Mouse (Mus musculus): Measurements from ENCODE around the gene Cfi. TPM values are rescaled to one million over a fixed set of nuclear protein-coding genes. Genes with fewer than 3 reads are reported as not detected.

Gene Cfi
- polyA plus RNA-seq, 2 experiments, result 90.4 to 153 TPM

DNA sequence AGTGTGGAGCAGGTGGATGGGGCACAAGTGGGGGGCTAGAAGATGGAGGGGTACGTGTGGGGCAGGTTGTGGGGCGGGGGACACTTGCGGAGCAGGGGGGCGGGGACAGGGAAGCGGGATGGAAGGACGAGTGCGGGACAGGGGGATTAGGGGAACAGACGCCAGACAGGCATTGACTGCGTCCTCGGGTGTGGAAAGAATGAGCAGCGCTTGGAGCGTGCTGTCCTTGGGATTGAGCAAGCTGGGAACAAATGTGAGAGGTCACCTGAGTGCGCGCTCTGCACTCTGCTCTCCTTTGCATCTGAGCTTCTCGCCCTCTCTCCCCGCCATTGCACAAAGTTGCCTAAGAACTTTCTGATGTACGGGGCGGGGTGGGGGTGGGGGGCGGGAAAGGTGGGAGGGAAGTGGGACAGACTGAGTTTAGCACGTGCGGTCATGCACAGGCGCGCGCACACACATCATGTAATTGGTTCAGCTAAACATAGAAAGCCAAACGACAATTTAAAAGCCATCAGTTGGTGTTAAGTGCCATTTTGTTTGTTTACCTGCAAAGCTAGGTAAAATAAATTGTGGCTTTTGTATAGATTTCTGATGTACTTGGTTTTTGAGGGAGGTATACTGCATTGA is 43.6 kb downstream of the Cfi start:
- H3K27ac ChIP-seq, result peak overlapping the region; percentile 36
- no peaks in the 10 kb centered on the region for H3K27me3 ChIP-seq (ENCODE audit: control insufficient read depth, insufficient read depth, low read length)
- DNase-seq (ENCODE audit: low read depth in 3 of 3, low spot score in 3 of 3), result peak in 2 of 3 experiments; percentile 45 to 48
- H3K4me2 ChIP-seq (ENCODE audit: low read depth), result peak overlapping the region; percentile 88
- H3K4me3 ChIP-seq (ENCODE audit: insufficient read depth in 1 of 2, low read depth in 2 of 2, low read length in 2 of 2), result peak overlapping the region; percentile 73 to 74
- under 1% methylated on average over 25 of the region's 25 CpGs for WGBS (ENCODE audit: insufficient replicate concordance)
- H3K4me1 ChIP-seq (replicated peaks; ENCODE audit: control insufficient read depth in 2 of 2, insufficient read depth in 2 of 2, low read length in 1 of 2), result peaks cover 25 to 29% of the 10 kb centered on the region in 2 experiments
- H3K36me3 ChIP-seq (replicated peaks; ENCODE audit: control insufficient read depth, insufficient read depth, low read depth), result no peaks in the 10 kb centered on the region
- TF ChIP-seq EP300 (IDR thresholded peaks at IDR 0.05; ENCODE audit: low read depth) (no peak), CTCF (IDR thresholded peaks at IDR 0.05; ENCODE audit: low read depth) (no peak)
- ATAC-seq (ENCODE audit: insufficient read depth), result peak; percentile 27
- no peaks in the 10 kb centered on the region for H3K9me3 ChIP-seq (ENCODE audit: control insufficient read depth, low read length)
- H3K9ac ChIP-seq (replicated peaks), result peak overlapping the region; percentile 80

DNA sequence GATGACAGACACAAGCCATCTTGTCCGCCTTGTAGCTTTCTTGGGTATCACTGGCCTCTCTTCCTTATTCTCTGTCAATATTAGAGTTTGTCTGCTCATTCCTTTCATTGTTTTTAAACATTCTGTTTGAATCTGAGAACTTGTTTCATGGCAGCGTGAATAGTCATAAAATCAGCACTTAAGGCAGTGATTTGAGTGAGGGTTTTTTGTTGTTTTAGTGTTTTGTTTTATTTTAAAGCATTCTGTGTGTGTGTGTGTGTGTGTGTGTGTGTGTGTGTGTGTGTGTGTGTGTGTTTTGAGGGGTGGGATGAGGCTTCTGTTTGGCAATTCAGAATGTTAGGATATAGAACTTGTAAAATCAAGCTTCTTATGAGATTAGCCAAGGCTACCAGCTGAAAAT is 44.2 kb downstream of the Cfi start:
- H3K4me1 ChIP-seq (replicated peaks; ENCODE audit: control insufficient read depth in 2 of 2, insufficient read depth in 2 of 2, low read length in 1 of 2), result peaks cover 30 to 35% of the 10 kb centered on the region in 2 experiments

DNA sequence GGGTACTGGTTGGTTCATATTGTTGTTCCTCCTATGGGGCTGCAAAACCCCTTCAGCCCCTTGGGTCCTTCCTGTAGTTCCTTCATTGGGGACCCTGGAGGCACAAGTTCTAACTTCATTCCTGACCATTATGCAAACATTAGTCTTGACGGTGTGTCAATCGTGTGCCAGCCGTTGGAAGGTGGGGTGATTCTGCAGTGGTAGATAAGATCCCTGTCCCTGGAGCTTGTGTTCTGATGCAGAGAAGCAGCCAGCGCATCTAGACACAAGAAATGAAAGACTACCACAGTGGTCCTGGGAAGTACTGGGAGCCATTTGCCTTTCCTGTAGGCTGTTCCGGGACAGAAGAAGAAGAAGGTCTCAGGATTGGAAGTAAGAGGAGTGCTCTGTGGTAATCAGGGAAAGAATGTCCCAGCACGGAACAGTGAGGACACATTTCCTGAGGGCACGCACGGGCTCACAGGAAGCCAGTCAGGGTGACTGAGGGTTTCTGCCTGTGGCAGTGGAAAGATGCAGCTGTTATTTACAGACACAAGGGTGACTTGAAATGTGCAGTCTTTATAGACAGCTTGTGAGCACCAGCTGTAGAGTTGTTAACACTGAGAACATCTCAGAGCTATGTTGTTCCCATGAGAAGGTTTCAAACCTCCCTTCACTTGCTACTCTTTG is 45.4 kb downstream of the Cfi start:
- H3K4me3 ChIP-seq (ENCODE audit: insufficient read depth in 1 of 2, low read depth in 2 of 2, low read length in 2 of 2), result peak overlapping the region; percentile 57 to 58
- peaks cover 42 to 45% of the 10 kb centered on the region in 2 experiments for H3K4me1 ChIP-seq (replicated peaks; ENCODE audit: control insufficient read depth in 2 of 2, insufficient read depth in 2 of 2, low read length in 1 of 2)
- no peaks in the 10 kb centered on the region for H3K9me3 ChIP-seq (ENCODE audit: control insufficient read depth, low read length)
- no peaks in the 10 kb centered on the region for H3K27me3 ChIP-seq (ENCODE audit: control insufficient read depth, insufficient read depth, low read length)
- whole genome bisulfite sequencing (ENCODE audit: insufficient replicate concordance), result 11% methylated on average over 8 of the region's 8 CpGs
- no peak for TF ChIP-seq CTCF (IDR thresholded peaks at IDR 0.05; ENCODE audit: low read depth)
- TF ChIP-seq EP300 (IDR thresholded peaks at IDR 0.05; ENCODE audit: low read depth), result peak; percentile 77
- peak; percentile 72 for ATAC-seq (ENCODE audit: insufficient read depth)
- H3K27ac ChIP-seq, result peak overlapping the region; percentile 83
- H3K4me2 ChIP-seq (ENCODE audit: low read depth), result peak overlapping the region; percentile 88
- no peaks in the 10 kb centered on the region for H3K36me3 ChIP-seq (replicated peaks; ENCODE audit: control insufficient read depth, insufficient read depth, low read depth)
- peak; percentile 56 to 59 (median 57) for DNase-seq (ENCODE audit: low read depth in 3 of 3, low spot score in 3 of 3)
- peak overlapping the region; percentile 64 for H3K9ac ChIP-seq (replicated peaks)

More for the DNA sequence above, 44.2 kb downstream of the Cfi start:
- H3K4me2 ChIP-seq (ENCODE audit: low read depth), result peak overlapping the region; percentile 88
- DNase-seq (ENCODE audit: low read depth in 3 of 3, low spot score in 3 of 3) (no peak), ATAC-seq (ENCODE audit: insufficient read depth) (no peak)
- no peak for TF ChIP-seq CTCF (IDR thresholded peaks at IDR 0.05; ENCODE audit: low read depth)
- no peak for TF ChIP-seq EP300 (IDR thresholded peaks at IDR 0.05; ENCODE audit: low read depth)
- H3K36me3 ChIP-seq (replicated peaks; ENCODE audit: control insufficient read depth, insufficient read depth, low read depth), result no peaks in the 10 kb centered on the region
- H3K9me3 ChIP-seq (ENCODE audit: control insufficient read depth, low read length), result no peaks in the 10 kb centered on the region
- no peaks in the 10 kb centered on the region for H3K27me3 ChIP-seq (ENCODE audit: control insufficient read depth, insufficient read depth, low read length)
- 57% methylated on average over 2 of the region's 2 CpGs for WGBS (ENCODE audit: insufficient replicate concordance)
- H3K27ac ChIP-seq, result peak overlapping the region; percentile 36
- H3K4me3 ChIP-seq (ENCODE audit: insufficient read depth in 1 of 2, low read depth in 2 of 2, low read length in 2 of 2), result peak overlapping the region; percentile 38 to 74; a peak in 3 of 4 replicates
- H3K9ac ChIP-seq (replicated peaks), result no peak overlapping the region; the same call in 1 of the 2 replicates

DNA sequence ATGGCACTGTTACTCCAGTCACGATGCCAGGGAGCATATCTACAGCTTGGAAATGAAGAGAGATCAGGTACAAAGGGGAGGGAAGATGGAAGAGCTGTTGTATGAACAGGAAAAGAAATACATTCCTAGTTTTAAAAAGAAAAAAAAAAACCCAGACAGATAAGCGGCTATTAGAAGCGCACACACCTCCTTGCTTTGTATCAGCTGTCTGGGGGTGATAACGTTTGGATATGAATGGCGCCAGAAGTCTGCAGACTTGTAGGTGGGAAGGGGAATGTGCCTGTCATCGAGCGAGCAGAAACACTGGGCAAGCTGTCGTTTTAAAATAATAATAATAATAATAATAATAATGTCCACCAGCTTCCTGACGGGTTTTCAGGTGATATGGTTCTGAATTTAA is 49.9 kb downstream of the Cfi start:
- no peaks in the 10 kb centered on the region for H3K27me3 ChIP-seq (ENCODE audit: control insufficient read depth, insufficient read depth, low read length)
- peak; percentile 58 for ATAC-seq (ENCODE audit: insufficient read depth)
- no peaks in the 10 kb centered on the region for H3K9me3 ChIP-seq (ENCODE audit: control insufficient read depth, low read length)
- WGBS (ENCODE audit: insufficient replicate concordance), result 25% methylated on average over 9 of the region's 9 CpGs
- DNase-seq (ENCODE audit: low read depth in 3 of 3, low spot score in 3 of 3), result no peak
- peak overlapping the region; percentile 59 for H3K4me2 ChIP-seq (ENCODE audit: low read depth)
- H3K4me3 ChIP-seq (ENCODE audit: insufficient read depth in 1 of 2, low read depth in 2 of 2, low read length in 2 of 2), result no peak overlapping the region
- H3K27ac ChIP-seq, result peak overlapping the region; percentile 58
- H3K36me3 ChIP-seq (replicated peaks; ENCODE audit: control insufficient read depth, insufficient read depth, low read depth), result peaks cover 8% of the 10 kb centered on the region
- TF ChIP-seq CTCF (IDR thresholded peaks at IDR 0.05; ENCODE audit: low read depth), result no peak
- TF ChIP-seq EP300 (IDR thresholded peaks at IDR 0.05; ENCODE audit: low read depth), result peak; percentile 67
- H3K9ac ChIP-seq (replicated peaks), result peak overlapping the region; percentile 32; the same call in 1 of the 2 replicates
- peaks cover 45 to 51% of the 10 kb centered on the region in 2 experiments for H3K4me1 ChIP-seq (replicated peaks; ENCODE audit: control insufficient read depth in 2 of 2, insufficient read depth in 2 of 2, low read length in 1 of 2)

DNA sequence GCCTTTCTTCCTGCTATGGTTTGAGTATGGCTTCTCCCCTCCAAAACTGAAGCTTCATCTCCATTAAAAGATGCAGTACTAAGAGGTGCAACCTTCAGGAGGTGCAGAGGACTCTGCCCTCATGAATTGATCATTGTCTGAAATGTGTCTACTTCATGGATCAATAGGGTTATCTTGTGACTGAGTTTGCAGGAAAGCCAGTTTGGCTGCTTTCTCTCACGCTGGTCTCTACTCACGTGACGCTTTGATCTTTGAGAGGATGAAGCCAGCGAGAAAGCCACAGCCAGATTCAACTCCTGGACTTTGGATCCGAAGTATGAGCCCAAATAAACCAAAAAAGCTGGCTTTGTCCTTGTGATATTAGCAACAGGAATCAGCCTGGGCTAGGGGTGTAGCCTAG is 50.7 kb downstream of the Cfi start:
- Histone ChIP-seq H3K27ac (no peak overlapping the region), H3K4me3 (ENCODE audit: insufficient read depth in 1 of 2, low read depth in 2 of 2, low read length in 2 of 2) (no peak overlapping the region), H3K36me3 (replicated peaks; ENCODE audit: control insufficient read depth, insufficient read depth, low read depth) (peaks cover 13% of the 10 kb centered on the region), H3K27me3 (ENCODE audit: control insufficient read depth, insufficient read depth, low read length) (no peaks in the 10 kb centered on the region), H3K4me1 (replicated peaks; ENCODE audit: control insufficient read depth in 2 of 2, insufficient read depth in 2 of 2, low read length in 1 of 2) (peaks cover 36 to 44% of the 10 kb centered on the region in 2 experiments), H3K4me2 (ENCODE audit: low read depth) (peak overlapping the region; percentile 59; the same call in 1 of the 2 replicates), H3K9ac (replicated peaks) (no peak overlapping the region), H3K9me3 (ENCODE audit: control insufficient read depth, low read length) (no peaks in the 10 kb centered on the region)
- WGBS (ENCODE audit: insufficient replicate concordance), result 66% methylated on average over 5 of the region's 5 CpGs
- ATAC-seq (ENCODE audit: insufficient read depth) (peak; percentile 11; the same call in 1 of the 2 replicates), DNase-seq (ENCODE audit: low read depth in 3 of 3, low spot score in 3 of 3) (no peak)
- TF ChIP-seq EP300 (IDR thresholded peaks at IDR 0.05; ENCODE audit: low read depth), result no peak
- no peak for TF ChIP-seq CTCF (IDR thresholded peaks at IDR 0.05; ENCODE audit: low read depth)

Data from liver, embryonic 14.5 days (tissue).